Mouse (Mus musculus): ENCODE data around the gene Snrpg.

GRCm38 (mm10) chr6:86397257-86397980 lies 26.3 kb downstream of the Snrpg start:
- TF ChIP-seq CTCF (IDR thresholded peaks at IDR 0.05; ENCODE audit: borderline replicate concordance, insufficient read depth, low read depth, low read length) = no peak
- no peak for TF ChIP-seq POLR2A (IDR thresholded peaks at IDR 0.05; ENCODE audit: borderline replicate concordance, insufficient read depth, low read length)
